Mouse (Mus musculus): ENCODE data around the gene Usp31. TPM values are rescaled to one million over a fixed set of nuclear protein-coding genes. Genes with fewer than 3 reads are reported as not detected.

Usp31 gene
- total and polyA plus RNA-seq, 3 experiments = 14.4 to 14.7 TPM; not detected in 1

DNA sequence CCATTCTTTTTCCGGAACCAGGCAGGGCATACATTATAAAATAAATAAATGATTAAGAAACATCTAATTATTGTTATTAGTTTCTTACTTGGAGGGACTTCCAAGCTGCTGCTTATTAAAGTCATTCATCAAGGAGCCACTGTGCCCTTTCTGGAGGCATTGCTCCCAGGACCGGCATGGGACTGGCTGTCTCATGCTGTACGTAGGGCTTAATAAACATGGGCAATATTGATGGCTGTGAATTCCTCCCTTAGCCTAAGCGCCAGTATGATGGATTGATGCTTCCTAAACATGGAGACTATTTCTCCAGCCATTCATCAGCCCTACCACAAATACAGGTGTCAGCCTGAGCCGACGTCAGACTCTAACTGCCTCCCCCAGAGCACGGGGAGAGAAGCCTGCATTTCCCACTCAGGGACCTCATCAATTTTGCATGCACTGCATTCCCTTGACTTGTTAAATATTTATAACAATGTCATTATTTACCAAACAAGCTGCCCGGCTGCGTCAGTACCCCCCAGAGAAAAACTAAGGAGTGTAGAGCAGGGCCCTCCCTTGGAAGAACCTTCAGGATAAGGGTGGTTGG lies 84.1 kb downstream of the Usp31 start:
- TF ChIP-seq GATA1 (IDR thresholded peaks at IDR 0.05; ENCODE audit: low read depth, low read length) = no peak
- TF ChIP-seq E2F4 (IDR thresholded peaks at IDR 0.05; ENCODE audit: borderline replicate concordance, low read depth, low read length) = no peak
- TF ChIP-seq SIN3A (IDR thresholded peaks at IDR 0.05; ENCODE audit: low read length) = no peak
- no peak for TF ChIP-seq POLR2AphosphoS5 (IDR thresholded peaks at IDR 0.05; ENCODE audit: borderline replicate concordance, low read depth, low read length)
- no peak for TF ChIP-seq MYB (IDR thresholded peaks at IDR 0.05; ENCODE audit: low read depth, low read length)
- no peak for TF ChIP-seq POLR2AphosphoS2 (IDR thresholded peaks at IDR 0.05; ENCODE audit: low read length)
- TF ChIP-seq EP300 (IDR thresholded peaks at IDR 0.05; ENCODE audit: low read depth in 1 of 2, low read length in 2 of 2) = no peak
- TF ChIP-seq ZKSCAN1 (IDR thresholded peaks at IDR 0.05; ENCODE audit: low read depth, low read length) = no peak
- TF ChIP-seq ZNF384 (IDR thresholded peaks at IDR 0.05; ENCODE audit: low read depth, low read length) = no peak
- TF ChIP-seq HCFC1 (IDR thresholded peaks at IDR 0.05; ENCODE audit: low read depth, low read length) = no peak
- no peak for TF ChIP-seq NELFE (IDR thresholded peaks at IDR 0.05; ENCODE audit: low read depth, low read length)
- no peak for TF ChIP-seq SMC3 (IDR thresholded peaks at IDR 0.05; ENCODE audit: low read depth, low read length)
- TF ChIP-seq MAZ (IDR thresholded peaks at IDR 0.05; ENCODE audit: low read depth, low read length) = no peak
- TF ChIP-seq MYC (IDR thresholded peaks at IDR 0.05; ENCODE audit: low read depth, low read length) = no peak
- TF ChIP-seq ZC3H11A (IDR thresholded peaks at IDR 0.05; ENCODE audit: low read depth, low read length) = no peak
- TF ChIP-seq MAFK (IDR thresholded peaks at IDR 0.05; ENCODE audit: borderline replicate concordance, low read depth, low read length) = no peak
- peaks cover 0 to 8% of the 10 kb centered on the region in 2 experiments; a peak in 3 of 4 replicates for H3K4me1 ChIP-seq (ENCODE audit: control insufficient read depth in 1 of 2, insufficient read depth in 2 of 2, low read length in 2 of 2)
- H3K79me2 ChIP-seq (ENCODE audit: control insufficient read depth, insufficient read depth, low read length, poor library complexity) = no peaks in the 10 kb centered on the region
- peaks cover 0 to 10% of the 10 kb centered on the region in 2 experiments; a peak in 2 of 4 replicates for H3K36me3 ChIP-seq (ENCODE audit: control insufficient read depth in 1 of 2, insufficient read depth in 2 of 2, low read length in 2 of 2)
- no peak overlapping the region for H3K4me3 ChIP-seq (ENCODE audit: control insufficient read depth in 1 of 2, insufficient read depth in 1 of 2, low read depth in 2 of 2, low read length in 2 of 2)
- H3K9ac ChIP-seq (ENCODE audit: control insufficient read depth, low read depth, low read length, poor library complexity, severe bottlenecking) = no peak overlapping the region
- DNase-seq (ENCODE audit: low read depth, low spot score) = no peak
- no peak overlapping the region for H3K27ac ChIP-seq (ENCODE audit: control insufficient read depth, low read depth, low read length)
- no peaks in the 10 kb centered on the region for H3K9me3 ChIP-seq (replicated peaks; ENCODE audit: insufficient read depth, low read length)
- H3K27me3 ChIP-seq (ENCODE audit: control insufficient read depth in 1 of 2, insufficient read depth in 2 of 2, low read length in 2 of 2) = no peaks in the 10 kb centered on the region

DNA sequence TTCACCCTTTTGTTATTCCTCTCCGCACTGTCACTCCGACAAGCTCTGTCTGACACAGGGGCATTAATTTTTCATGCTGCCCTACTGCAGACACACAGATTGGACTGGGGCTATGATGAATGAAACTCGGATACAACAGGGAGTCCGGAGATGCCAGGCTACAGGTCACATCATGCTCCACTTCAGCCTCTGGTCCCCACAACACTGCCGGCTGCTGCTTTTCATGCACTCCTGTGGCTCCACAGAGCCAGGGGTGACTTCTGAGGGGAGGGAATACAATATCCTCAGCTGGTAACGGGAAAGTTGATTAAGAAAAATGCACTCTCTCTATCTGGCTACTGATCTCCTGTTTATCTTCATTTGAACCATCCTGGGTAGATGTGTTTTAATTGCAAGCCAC lies 84.6 kb downstream of the Usp31 start:
- no peaks in the 10 kb centered on the region for H3K27me3 ChIP-seq (ENCODE audit: control insufficient read depth in 1 of 2, insufficient read depth in 2 of 2, low read length in 2 of 2)
- TF ChIP-seq MYC (IDR thresholded peaks at IDR 0.05; ENCODE audit: low read depth, low read length) (no peak), ZC3H11A (IDR thresholded peaks at IDR 0.05; ENCODE audit: low read depth, low read length) (no peak), GATA1 (IDR thresholded peaks at IDR 0.05; ENCODE audit: low read depth, low read length) (no peak)
- H3K27ac ChIP-seq (ENCODE audit: control insufficient read depth, low read depth, low read length) = no peak overlapping the region
- DNase-seq (ENCODE audit: low read depth, low spot score) = no peak
- peaks cover 0 to 10% of the 10 kb centered on the region in 2 experiments; a peak in 2 of 4 replicates for H3K36me3 ChIP-seq (ENCODE audit: control insufficient read depth in 1 of 2, insufficient read depth in 2 of 2, low read length in 2 of 2)
- peaks cover 0 to 8% of the 10 kb centered on the region in 2 experiments; a peak in 3 of 4 replicates for H3K4me1 ChIP-seq (ENCODE audit: control insufficient read depth in 1 of 2, insufficient read depth in 2 of 2, low read length in 2 of 2)
- no peaks in the 10 kb centered on the region for H3K9me3 ChIP-seq (replicated peaks; ENCODE audit: insufficient read depth, low read length)
- no peaks in the 10 kb centered on the region for H3K79me2 ChIP-seq (ENCODE audit: control insufficient read depth, insufficient read depth, low read length, poor library complexity)
- no peak overlapping the region for H3K4me3 ChIP-seq (ENCODE audit: control insufficient read depth in 1 of 2, insufficient read depth in 1 of 2, low read depth in 2 of 2, low read length in 2 of 2)
- H3K9ac ChIP-seq (ENCODE audit: control insufficient read depth, low read depth, low read length, poor library complexity, severe bottlenecking) = no peak overlapping the region

All from MEL (cell line).